Comparison of ENCODE assay signal across 18 mouse cellular contexts in the genomic region with DNA sequence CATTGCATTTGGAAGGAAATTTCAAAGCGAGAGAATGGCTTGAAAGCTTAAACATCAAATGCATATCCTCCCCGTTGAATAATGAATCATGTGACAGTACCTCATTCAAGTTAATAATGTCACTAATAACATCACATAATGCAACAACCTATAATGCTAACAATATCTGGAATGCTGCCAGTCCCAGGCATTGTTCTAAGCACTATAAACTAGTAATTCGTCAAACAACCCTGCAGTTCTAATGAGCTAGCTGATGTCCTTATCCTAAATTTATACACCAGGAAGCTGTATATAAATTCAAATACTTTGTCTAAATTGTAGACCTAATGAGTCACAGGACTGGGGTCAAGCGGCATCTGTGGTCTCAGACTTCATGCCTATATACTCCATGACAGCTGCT.
"Had no signal": no experiment of that assay in that cellular context is flagged by ENCODE, and none has a peak within 500 bp of the region (broad histone marks: within the 10 kb centered on the region; RNA-seq: fewer than 3 reads in every experiment).

No protein-coding gene starts in this region.

- H3K4me1 ChIP-seq: midbrain, embryonic 10.5 days; midbrain, embryonic 12.5 days; neural tube, embryonic 15.5 days had no signal

- H3K9me3 ChIP-seq: liver, embryonic 12.5 days; midbrain, embryonic 10.5 days; midbrain, embryonic 12.5 days; neural tube, embryonic 13.5 days; neural tube, embryonic 15.5 days had no signal

- H3K27ac ChIP-seq: liver, embryonic 12.5 days; liver, embryonic 14.5 days; midbrain, embryonic 10.5 days; midbrain, embryonic 12.5 days; neural tube, embryonic 13.5 days; neural tube, embryonic 15.5 days had no signal

- H3K27me3 ChIP-seq: liver, embryonic 12.5 days; midbrain, embryonic 12.5 days; neural tube, embryonic 13.5 days; neural tube, embryonic 15.5 days had no signal

- DNase-seq: lung, adult 2 months; lung, postnatal 10 days; midbrain, embryonic 14.5 days; retina, postnatal 1 day; right cerebral cortex, adult 18-20 months; right cerebral cortex, postnatal 25 days; right cerebral cortex, postnatal 4 days; spleen, adult 18-20 months; thymus, adult 18-20 months; thymus, postnatal 14 days; thymus, postnatal 36 days had no signal

- ATAC-seq: liver, embryonic 12.5 days had no signal

- H3K36me3 ChIP-seq: liver, embryonic 12.5 days; midbrain, embryonic 10.5 days; midbrain, embryonic 12.5 days had no signal

- H3K4me3 ChIP-seq: liver, embryonic 12.5 days; midbrain, embryonic 10.5 days; midbrain, embryonic 12.5 days; myocyte; neural tube, embryonic 13.5 days; neural tube, embryonic 15.5 days had no signal

- H3K4me2 ChIP-seq: liver, embryonic 12.5 days; midbrain, embryonic 12.5 days; neural tube, embryonic 13.5 days; neural tube, embryonic 15.5 days had no signal

- H3K9ac ChIP-seq: liver, embryonic 12.5 days; liver, embryonic 14.5 days; midbrain, embryonic 12.5 days; neural tube, embryonic 13.5 days; neural tube, embryonic 15.5 days had no signal
